Mouse (Mus musculus): Measurements from ENCODE around the gene Pkp4. TPM values are rescaled to one million over a fixed set of nuclear protein-coding genes. Genes with fewer than 3 reads are reported as not detected.
"Not testable (repeated sequence)": the region's sequence is repeated elsewhere in the genome, so short reads cannot be mapped to it uniquely, and the experiment has no call there.

Pkp4 gene
- total RNA-seq, 4 experiments from 2014 or later = 223 to 274 (median 244) TPM

DNA sequence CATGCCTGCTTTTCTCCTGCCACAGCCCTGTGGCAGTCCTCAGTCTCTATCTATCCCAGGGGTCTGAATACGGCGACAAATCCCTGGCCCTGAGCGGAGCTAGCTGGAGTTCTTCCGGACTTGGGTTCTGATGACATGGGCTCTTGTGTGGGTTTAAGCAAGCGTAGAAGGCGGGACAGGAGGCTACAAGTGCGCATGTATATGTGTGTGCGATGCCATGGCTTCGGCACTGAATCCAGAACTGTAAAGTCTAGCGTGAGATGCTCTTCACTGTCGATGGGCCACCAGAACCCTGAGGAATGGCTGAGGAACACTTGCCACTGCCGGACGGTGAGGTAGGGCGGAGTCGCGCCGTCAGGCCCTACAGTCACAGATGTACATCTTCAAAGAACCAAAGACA, 222.6 kb downstream of the Pkp4 start:
- no peak for DNase-seq (ENCODE audit: low spot score in 2 of 2)

DNA sequence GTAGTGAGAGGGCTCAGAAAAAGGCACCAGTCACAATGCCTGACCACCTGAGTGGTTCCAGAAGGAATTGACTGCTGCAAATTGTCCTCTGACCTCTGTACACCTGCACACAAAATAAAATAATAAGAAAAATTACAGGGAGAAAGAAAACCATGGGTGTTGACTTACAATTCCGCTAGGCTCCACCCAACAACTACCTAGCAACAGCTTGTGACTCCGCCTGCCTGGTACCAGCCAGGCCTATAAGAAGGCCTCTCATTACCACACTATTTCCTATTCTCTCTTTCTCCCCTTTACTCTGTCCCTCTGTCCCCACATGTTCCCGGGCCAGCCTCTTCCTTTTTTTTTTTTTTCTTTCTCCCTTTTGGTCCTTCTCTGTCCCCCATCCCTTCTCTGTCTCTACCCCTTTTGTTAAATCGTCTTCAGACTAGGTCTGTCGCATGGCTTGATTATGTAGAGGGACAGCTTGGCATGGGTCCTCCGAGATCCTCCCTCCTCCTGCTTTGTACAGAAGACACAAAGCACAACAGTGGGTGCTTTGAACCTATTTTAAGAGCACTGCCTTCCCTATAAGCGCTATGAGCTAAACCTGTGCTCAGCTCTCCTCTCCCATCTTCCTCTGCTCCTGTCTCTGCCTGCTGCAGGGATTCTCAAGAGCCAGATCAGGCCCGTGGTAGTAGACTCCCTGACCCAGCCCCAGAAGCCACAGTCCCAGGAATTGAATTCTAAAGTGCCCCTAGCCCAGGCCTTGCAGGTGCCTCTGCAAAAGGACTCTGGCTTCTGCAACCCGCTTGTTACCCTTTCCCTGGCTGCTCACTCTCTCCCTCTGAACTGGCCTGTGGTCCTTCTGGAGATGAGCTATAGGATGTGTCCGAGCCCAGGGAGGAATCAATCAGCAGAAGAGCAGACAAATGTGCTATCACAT, 223.5 kb downstream of the Pkp4 start:
- no peak for DNase-seq (ENCODE audit: low spot score in 2 of 2)

DNA sequence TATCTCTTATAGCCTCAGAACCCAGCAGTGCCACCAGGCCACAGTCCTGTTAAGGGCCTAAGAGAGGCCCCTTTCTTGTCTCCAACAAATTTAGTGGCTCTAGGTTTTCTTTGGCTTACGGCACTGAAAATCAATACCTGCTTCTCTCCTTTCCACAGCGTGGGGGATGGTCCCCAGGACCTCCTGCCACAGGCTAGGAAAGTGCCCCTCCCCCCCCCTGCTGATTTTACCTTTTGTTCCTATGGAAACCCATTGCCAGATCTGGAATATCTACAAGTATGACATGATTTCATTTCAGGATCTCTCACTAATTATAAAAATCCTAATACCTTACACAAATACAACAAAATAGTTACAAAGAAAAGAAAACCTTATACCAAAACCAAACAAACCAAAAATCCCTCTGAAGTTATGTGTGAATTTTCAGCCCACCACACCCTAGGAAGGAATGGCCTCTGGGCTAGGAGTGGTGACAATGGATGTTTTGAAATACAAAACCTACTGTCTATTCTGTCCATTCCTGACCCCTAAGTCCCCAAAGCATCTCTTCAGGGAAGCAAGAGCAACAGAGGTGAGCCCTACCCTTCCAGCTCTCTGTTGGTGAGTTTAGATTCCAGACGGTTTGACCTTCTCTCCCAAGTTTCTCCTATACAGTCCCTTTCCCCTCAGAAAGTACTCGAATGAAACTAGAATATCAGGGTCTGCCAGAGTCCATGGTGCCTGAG, 224.7 kb downstream of the Pkp4 start:
- DNase-seq (ENCODE audit: low spot score in 2 of 2) = no peak

DNA sequence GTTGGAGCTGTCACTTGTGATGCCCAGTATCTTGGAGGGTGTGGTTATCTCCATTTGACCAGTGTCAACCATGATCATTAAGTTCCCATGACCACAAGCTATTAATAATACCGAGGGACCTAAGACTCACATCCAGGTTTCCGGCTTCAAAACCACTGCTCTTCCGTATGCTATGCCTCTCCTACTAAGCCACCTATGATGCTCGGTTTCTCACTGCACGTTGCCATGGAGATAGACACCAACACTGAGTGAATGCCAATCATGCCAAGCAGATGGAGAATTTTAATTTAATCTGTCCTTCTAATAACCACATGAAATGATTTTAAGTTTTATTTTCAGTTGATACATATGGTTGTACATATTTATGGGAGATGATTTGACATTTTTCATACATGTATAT, 229.3 kb downstream of the Pkp4 start:
- DNase-seq (ENCODE audit: low spot score in 2 of 2) = no peak

DNA sequence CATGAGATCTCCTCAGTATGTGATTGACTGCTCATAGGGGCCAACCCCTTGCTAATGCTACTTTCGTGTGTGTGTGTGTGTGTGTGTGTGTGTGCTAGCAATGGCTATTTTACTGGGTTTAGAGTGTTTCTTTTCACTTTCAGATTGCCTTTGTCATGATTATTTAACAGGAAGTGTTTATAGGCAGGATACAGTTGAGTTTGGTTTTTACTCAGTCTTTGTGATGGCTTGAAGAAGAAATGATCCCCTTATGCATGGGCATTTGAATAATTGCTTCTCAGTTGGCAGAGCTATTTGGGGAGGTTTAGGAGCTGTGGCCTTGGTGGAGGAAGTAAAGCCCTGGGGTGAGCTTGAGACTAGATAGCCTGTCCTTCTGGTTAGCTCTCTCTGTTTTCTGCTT, 232.5 kb downstream of the Pkp4 start:
- no peak for DNase-seq (ENCODE audit: low spot score in 2 of 2)

DNA sequence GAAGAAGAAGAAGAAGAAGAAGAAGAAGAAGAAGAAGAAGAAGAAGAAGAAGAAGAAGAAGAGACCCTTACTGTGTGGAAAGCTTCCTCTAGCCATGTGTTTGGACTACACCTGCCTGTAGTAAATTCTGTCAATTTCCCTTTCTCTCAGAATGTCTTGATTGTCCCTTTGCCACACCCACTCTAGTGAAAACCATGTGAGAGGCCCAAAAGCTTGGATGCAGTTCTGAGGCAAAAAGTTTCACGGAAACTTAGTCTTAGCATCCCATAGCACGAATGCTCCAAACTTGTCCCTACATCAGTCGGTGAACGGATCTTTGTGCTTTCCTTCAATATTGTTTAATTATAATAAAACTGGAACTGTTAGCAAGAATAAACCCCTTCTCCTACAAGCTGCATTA, 234.0 kb downstream of the Pkp4 start:
- no peak for DNase-seq (ENCODE audit: low spot score in 2 of 2)

DNA sequence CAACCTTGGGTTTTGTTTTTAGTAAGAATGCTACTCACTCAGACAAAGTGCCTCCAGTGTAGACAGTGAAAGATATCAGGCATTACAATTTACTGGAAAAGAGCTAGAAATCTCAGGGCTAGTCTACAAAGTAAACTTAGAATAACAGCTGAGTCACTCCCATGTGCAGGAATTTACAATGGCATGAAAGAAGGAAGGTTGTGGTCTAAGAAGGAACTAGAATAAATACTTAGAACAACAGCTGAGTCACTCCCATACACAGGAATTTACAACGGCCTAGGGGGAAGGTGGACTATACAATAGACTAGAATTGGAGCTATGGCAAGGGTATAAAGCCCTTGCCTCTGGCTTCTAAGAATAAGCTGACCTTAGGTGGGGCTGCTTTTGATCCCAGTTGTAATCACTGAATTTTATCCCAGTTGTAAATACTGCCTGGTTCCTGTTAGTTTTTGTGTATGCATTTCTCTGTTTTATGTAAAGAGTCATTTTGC, 234.6 kb downstream of the Pkp4 start:
- not testable (repeated sequence) for DNase-seq (ENCODE audit: low spot score in 2 of 2)

DNA sequence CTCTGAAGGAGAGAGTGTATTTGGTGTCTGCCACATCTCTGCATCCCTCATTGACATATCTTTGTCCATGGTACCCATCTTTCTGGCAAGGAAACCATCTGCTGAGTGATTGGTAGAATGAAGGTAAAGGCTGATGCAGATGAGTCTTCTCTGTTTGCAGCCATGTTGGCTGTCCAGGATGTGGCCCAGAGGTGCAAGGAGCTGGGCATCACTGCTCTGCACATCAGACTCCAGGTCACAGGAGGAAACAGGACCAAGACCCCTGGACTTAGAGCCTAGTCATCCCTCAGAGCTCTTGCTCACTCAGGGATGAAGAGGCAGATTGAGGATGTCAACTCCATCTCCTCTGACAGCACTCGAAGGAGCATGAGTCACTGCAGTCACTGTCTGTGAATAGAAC, 235.9 kb downstream of the Pkp4 start:
- DNase-seq (ENCODE audit: low spot score in 2 of 2) = no peak

DNA sequence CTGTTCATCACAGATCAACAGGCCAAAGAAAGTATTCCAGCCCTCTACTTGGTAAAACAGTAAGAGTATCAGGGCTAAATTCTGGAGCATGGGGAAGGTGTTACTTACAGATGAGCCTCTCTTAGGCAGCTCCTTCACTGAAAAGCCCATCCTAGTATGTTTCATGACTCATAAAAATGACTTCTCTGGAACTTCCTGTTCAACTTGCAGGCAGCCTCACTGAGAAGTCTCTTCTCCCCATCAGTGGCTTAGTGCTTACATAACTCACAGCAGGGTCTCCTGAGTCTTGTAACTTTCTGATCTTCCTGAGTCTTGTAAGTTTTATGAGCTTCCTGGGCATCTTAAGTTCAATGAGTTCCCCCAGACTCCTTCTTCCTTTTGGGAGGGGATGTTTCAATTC, 236.9 kb downstream of the Pkp4 start:
- DNase-seq (ENCODE audit: low spot score in 2 of 2) = no peak

DNA sequence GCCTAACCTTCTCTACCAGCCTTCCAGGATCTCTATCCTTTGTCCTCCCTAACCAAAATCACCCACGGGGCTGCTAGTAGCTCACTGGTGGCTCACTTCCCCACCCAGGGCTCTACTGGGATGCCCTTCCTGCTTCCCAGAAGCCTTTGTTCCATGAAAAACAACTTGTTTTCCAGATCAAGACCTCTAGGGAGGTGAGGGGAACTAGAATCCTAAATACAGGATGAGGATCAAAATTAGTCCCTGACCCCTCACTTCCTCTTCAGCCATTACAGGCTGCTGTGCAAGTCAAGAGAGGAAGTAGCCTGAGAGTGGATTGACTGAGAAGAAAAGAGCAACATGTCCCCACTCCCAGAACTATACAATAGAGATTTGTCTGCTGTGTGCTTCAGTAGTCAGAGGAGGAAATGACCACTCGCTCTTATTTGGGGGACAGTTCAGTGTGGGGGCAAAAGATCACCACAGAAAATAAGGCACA, 240.3 kb downstream of the Pkp4 start:
- DNase-seq (ENCODE audit: low spot score in 2 of 2) = no peak

DNA sequence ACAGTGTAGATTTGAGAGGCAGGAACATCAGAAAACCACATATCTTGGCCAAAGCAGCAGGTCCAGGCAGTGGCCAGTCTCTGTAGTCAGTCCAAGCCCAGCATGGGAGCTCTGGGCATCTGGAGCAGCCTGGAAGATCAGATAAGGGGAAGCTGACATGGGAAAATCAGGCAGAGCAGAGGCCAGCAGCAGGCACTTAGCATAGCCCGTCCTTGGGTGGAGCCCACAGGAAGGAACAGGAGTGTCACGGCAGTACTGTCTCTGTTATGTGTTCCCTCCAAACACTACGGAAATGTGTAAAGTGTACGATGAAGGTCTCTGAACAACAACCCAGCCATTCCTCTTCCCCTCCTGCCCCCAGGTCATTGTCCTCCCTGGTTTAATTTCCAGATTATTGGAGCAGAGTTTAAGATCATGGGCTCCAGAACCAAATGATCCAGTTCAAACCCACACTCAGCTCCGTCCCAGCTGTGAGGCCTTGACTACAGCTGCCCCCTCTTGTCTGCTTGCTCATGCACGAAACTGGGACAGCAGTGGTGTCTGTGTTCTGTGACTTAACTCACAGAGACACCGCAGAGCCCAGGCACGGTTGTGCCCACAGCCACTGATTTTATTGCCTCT, 241.3 kb downstream of the Pkp4 start:
- DNase-seq (ENCODE audit: low spot score in 2 of 2) = no peak

DNA sequence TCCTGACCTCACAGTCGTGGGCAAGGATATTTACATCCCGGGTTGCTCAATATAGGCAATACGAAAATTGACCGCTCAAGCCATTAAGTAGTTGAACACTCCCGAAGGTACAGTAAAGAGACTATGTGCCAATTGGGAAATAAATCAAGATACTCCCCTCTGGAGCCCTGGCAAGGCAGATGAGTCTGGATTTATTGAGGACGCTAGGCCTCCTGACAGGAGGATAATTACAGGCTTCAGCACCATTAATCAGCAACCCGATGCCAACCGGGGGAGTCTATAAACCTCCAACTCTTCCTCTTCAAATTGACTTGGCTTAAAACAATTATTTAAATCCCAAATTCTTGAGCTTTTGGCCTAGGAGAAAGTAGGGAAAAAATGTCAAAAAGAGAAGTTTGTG, 243.4 kb downstream of the Pkp4 start:
- no peak for DNase-seq (ENCODE audit: low spot score in 2 of 2)

Other genes with a start within 250 kb of the Pkp4 start
- 10 to 100 TPM; 12.4 to 16.4 (median 14.4) TPM for gene Ccdc148, start 167 bp upstream of the Pkp4 start, total RNA-seq (2022)

Data from left cerebral cortex, adult 8-10 months (tissue).